Mouse (Mus musculus) midbrain, embryonic 13.5 days (tissue): ENCODE data around the gene A730049H05Rik. TPM values are rescaled to one million over a fixed set of nuclear protein-coding genes. Genes with fewer than 3 reads are reported as not detected.

Experiments
- ATAC-seq: fragments of 200-750 bp; cut with Nextera tagmentation; 2 replicates; pipeline ENCODE4 v1.8.0; 2017; ENCODE audit warnings: mild to moderate bottlenecking, moderate TSS enrichment, moderate library complexity
- H3K27ac ChIP-seq: fragments of 300-500 bp; sonication (generic); 2 replicates; pipeline ENCODE4 v1.5.1; 2015; ENCODE audit warnings: inconsistent platforms, mild to moderate bottlenecking, moderate library complexity
- H3K27me3 ChIP-seq: fragments of 300-500 bp; sonication (generic); 2 replicates; pipeline ENCODE4 v1.6.1; 2015; ENCODE audit warnings: mild to moderate bottlenecking, inconsistent platforms
- H3K36me3 ChIP-seq: fragments of 300-500 bp; sonication (generic); 2 replicates; pipeline ENCODE4 v1.6.1; 2015; ENCODE audit warnings: mild to moderate bottlenecking, inconsistent platforms
- H3K4me1 ChIP-seq: fragments of 300-500 bp; sonication (generic); replicated peaks from 2 replicates; pipeline ENCODE4 v1.6.1; 2015; ENCODE audit warnings: inconsistent platforms
- H3K4me2 ChIP-seq: fragments of 300-500 bp; sonication (generic); replicated peaks from 2 replicates; pipeline ENCODE4 v1.6.1; 2015; ENCODE audit warnings: moderate library complexity, mild to moderate bottlenecking, inconsistent platforms
- H3K4me3 ChIP-seq: fragments of 300-500 bp; sonication (generic); replicated peaks from 2 replicates; pipeline ENCODE4 v1.5.1; 2015; ENCODE audit warnings: mild to moderate bottlenecking, inconsistent platforms
- H3K9ac ChIP-seq: fragments of 300-500 bp; sonication (generic); replicated peaks from 2 replicates; pipeline ENCODE4 v1.6.1; 2015; ENCODE audit warnings: mild to moderate bottlenecking, inconsistent platforms
- H3K9me3 ChIP-seq: fragments of 300-500 bp; sonication (generic); 2 replicates; pipeline ENCODE4 v1.6.1; 2016; ENCODE audit warnings: mild to moderate bottlenecking, inconsistent platforms
- WGBS: fragments of 180-500 bp; shearing (Covaris S2); methylation state at CpG from one replicate; pipeline ENCODE4 v1.1.7; 2015; 5-methylcytosine and 5-hydroxymethylcytosine counted together
- polyA plus RNA-seq: library from polyadenylated mRNA; unstranded; fragments of >200 nt; fragmentation: Nextera tagmentation; extraction: Ambion mirVana; gene quantifications from 2 replicates; pipeline ENCODE4 v1.2.1, GENCODE M21; 2015

The A730049H05Rik gene
- polyA plus RNA-seq, 1 experiment from 2014 or later = 0.52 TPM

GRCm38 (mm10) chr6:92831106-92831505 lies 14.8 kb downstream of the A730049H05Rik start:
- no peaks in the 10 kb centered on the region for H3K36me3 ChIP-seq
- H3K4me1 ChIP-seq = no peaks in the 10 kb centered on the region
- H3K27ac ChIP-seq = no peak overlapping the region
- H3K9ac ChIP-seq = no peak overlapping the region
- H3K4me2 ChIP-seq = no peak overlapping the region
- no peaks in the 10 kb centered on the region for H3K27me3 ChIP-seq
- no peaks in the 10 kb centered on the region for H3K9me3 ChIP-seq
- WGBS = 89% methylated on average over 2 of the region's 2 CpGs
- no peak overlapping the region for H3K4me3 ChIP-seq
- ATAC-seq = no peak

GRCm38 (mm10) chr6:92842000-92842399 lies 25.7 kb downstream of the A730049H05Rik start:
- no peaks in the 10 kb centered on the region for H3K9me3 ChIP-seq
- H3K4me1 ChIP-seq = no peaks in the 10 kb centered on the region
- H3K4me3 ChIP-seq = no peak overlapping the region
- H3K36me3 ChIP-seq = no peaks in the 10 kb centered on the region
- H3K27me3 ChIP-seq = no peaks in the 10 kb centered on the region
- no peak overlapping the region for H3K9ac ChIP-seq
- H3K27ac ChIP-seq = no peak overlapping the region
- WGBS = 10% methylated on average over 2 of the region's 2 CpGs
- no peak for ATAC-seq
- no peak overlapping the region for H3K4me2 ChIP-seq

- Histone ChIP-seq H3K27ac (no peak overlapping the region), H3K27me3 (no peaks in the 10 kb centered on the region), H3K4me1 (no peaks in the 10 kb centered on the region), H3K9ac (no peak overlapping the region), H3K36me3 (no peaks in the 10 kb centered on the region), H3K9me3 (no peaks in the 10 kb centered on the region), H3K4me3 (no peak overlapping the region), H3K4me2 (no peak overlapping the region)
- no peak for ATAC-seq
- WGBS = 85% methylated on average over 2 of the region's 2 CpGs
Observed at GRCm38 (mm10) chr6:92843474-92843873, 27.2 kb downstream of the A730049H05Rik start.

GRCm38 (mm10) chr6:92845898-92846297 lies 29.6 kb downstream of the A730049H05Rik start:
- no peaks in the 10 kb centered on the region for H3K9me3 ChIP-seq
- peaks cover 9% of the 10 kb centered on the region for H3K4me1 ChIP-seq
- H3K27ac ChIP-seq = no peak overlapping the region
- no peaks in the 10 kb centered on the region for H3K27me3 ChIP-seq
- no peak for ATAC-seq
- no peak overlapping the region for H3K9ac ChIP-seq
- no peak overlapping the region for H3K4me3 ChIP-seq
- no peak overlapping the region for H3K4me2 ChIP-seq
- no peaks in the 10 kb centered on the region for H3K36me3 ChIP-seq
- WGBS = 85% methylated on average over 8 of the region's 8 CpGs

GRCm38 (mm10) chr6:92846614-92847013 lies 30.3 kb downstream of the A730049H05Rik start:
- H3K4me3 ChIP-seq = no peak overlapping the region
- 59% methylated on average over 4 of the region's 4 CpGs for WGBS

GRCm38 (mm10) chr6:92849208-92849607 lies 32.9 kb downstream of the A730049H05Rik start:
- Histone ChIP-seq H3K9me3 (no peaks in the 10 kb centered on the region), H3K27ac (no peak overlapping the region), H3K4me2 (no peak overlapping the region), H3K4me3 (no peak overlapping the region), H3K36me3 (no peaks in the 10 kb centered on the region), H3K4me1 (peaks cover 9% of the 10 kb centered on the region), H3K9ac (no peak overlapping the region), H3K27me3 (no peaks in the 10 kb centered on the region)
- no peak for ATAC-seq
- WGBS = 97% methylated on average over 9 of the region's 9 CpGs

More at GRCm38 (mm10) chr6:92846614-92847013, 30.3 kb downstream of the A730049H05Rik start:
- peaks cover 9% of the 10 kb centered on the region for H3K4me1 ChIP-seq
- no peaks in the 10 kb centered on the region for H3K27me3 ChIP-seq
- no peak overlapping the region for H3K9ac ChIP-seq
- no peaks in the 10 kb centered on the region for H3K9me3 ChIP-seq
- no peak overlapping the region for H3K4me2 ChIP-seq
- H3K36me3 ChIP-seq = no peaks in the 10 kb centered on the region
- ATAC-seq = no peak
- H3K27ac ChIP-seq = no peak overlapping the region

GRCm38 (mm10) chr6:92850250-92850649 lies 34.0 kb downstream of the A730049H05Rik start:
- Histone ChIP-seq H3K4me2 (no peak overlapping the region), H3K36me3 (no peaks in the 10 kb centered on the region), H3K9ac (no peak overlapping the region), H3K27me3 (no peaks in the 10 kb centered on the region), H3K4me1 (peaks cover 9% of the 10 kb centered on the region), H3K9me3 (no peaks in the 10 kb centered on the region), H3K27ac (peak overlapping the region; percentile 31; the same call in 1 of the 2 replicates), H3K4me3 (no peak overlapping the region)
- WGBS = 34% methylated on average over 5 of the region's 5 CpGs
- peak; percentile 71 for ATAC-seq

- no peak overlapping the region for H3K27ac ChIP-seq
- no peaks in the 10 kb centered on the region for H3K36me3 ChIP-seq
- 0 out of 2 replicates have a peak, but pooled peaks cover 4% of the 10 kb centered on the region for H3K27me3 ChIP-seq
- no peak overlapping the region for H3K4me3 ChIP-seq
- H3K4me1 ChIP-seq = peaks cover 8% of the 10 kb centered on the region
- WGBS = 90% methylated on average over 4 of the region's 4 CpGs
- no peak overlapping the region for H3K9ac ChIP-seq
- no peak overlapping the region for H3K4me2 ChIP-seq
- no peak for ATAC-seq
- no peaks in the 10 kb centered on the region for H3K9me3 ChIP-seq
Observed at GRCm38 (mm10) chr6:92854873-92855272, 38.6 kb downstream of the A730049H05Rik start.

GRCm38 (mm10) chr6:92857761-92858160 lies 41.5 kb downstream of the A730049H05Rik start:
- H3K9ac ChIP-seq = no peak overlapping the region
- no peak for ATAC-seq
- H3K4me1 ChIP-seq = no peaks in the 10 kb centered on the region
- H3K36me3 ChIP-seq = no peaks in the 10 kb centered on the region
- no peaks in the 10 kb centered on the region for H3K9me3 ChIP-seq
- 0 out of 2 replicates have a peak, but pooled peaks cover 4% of the 10 kb centered on the region for H3K27me3 ChIP-seq
- H3K4me3 ChIP-seq = no peak overlapping the region
- no peak overlapping the region for H3K4me2 ChIP-seq
- H3K27ac ChIP-seq = no peak overlapping the region
- WGBS = 91% methylated on average over 13 of the region's 13 CpGs

- Histone ChIP-seq H3K27me3 (0 out of 2 replicates have a peak, but pooled peaks cover 4% of the 10 kb centered on the region), H3K9me3 (no peaks in the 10 kb centered on the region), H3K4me1 (no peaks in the 10 kb centered on the region), H3K4me2 (no peak overlapping the region), H3K9ac (no peak overlapping the region), H3K36me3 (no peaks in the 10 kb centered on the region), H3K27ac (no peak overlapping the region), H3K4me3 (no peak overlapping the region)
- WGBS = 78% methylated on average over 12 of the region's 12 CpGs
- ATAC-seq = no peak
Observed at GRCm38 (mm10) chr6:92858721-92859510, 42.6 kb downstream of the A730049H05Rik start.

GRCm38 (mm10) chr6:92860285-92860912 lies 44.1 kb downstream of the A730049H05Rik start:
- H3K4me3 ChIP-seq = no peak overlapping the region
- H3K36me3 ChIP-seq = no peaks in the 10 kb centered on the region
- WGBS = 76% methylated on average over 5 of the region's 5 CpGs
- 0 out of 2 replicates have a peak, but pooled peaks cover 4% of the 10 kb centered on the region for H3K27me3 ChIP-seq
- H3K9me3 ChIP-seq = no peaks in the 10 kb centered on the region
- H3K4me1 ChIP-seq = no peaks in the 10 kb centered on the region
- ATAC-seq = no peak
- no peak overlapping the region for H3K27ac ChIP-seq
- H3K9ac ChIP-seq = no peak overlapping the region
- H3K4me2 ChIP-seq = no peak overlapping the region

GRCm38 (mm10) chr6:92862599-92862998 lies 46.3 kb downstream of the A730049H05Rik start:
- ATAC-seq = no peak
- Histone ChIP-seq H3K4me2 (no peak overlapping the region), H3K36me3 (no peaks in the 10 kb centered on the region), H3K4me3 (no peak overlapping the region), H3K9ac (no peak overlapping the region), H3K4me1 (no peaks in the 10 kb centered on the region), H3K9me3 (no peaks in the 10 kb centered on the region), H3K27me3 (0 out of 2 replicates have a peak, but pooled peaks cover under 1% of the 10 kb centered on the region), H3K27ac (no peak overlapping the region)
- 79% methylated on average over 9 of the region's 9 CpGs for WGBS
